Mouse (Mus musculus): ENCODE results near the gene Itgad. TPM values are rescaled to one million over a fixed set of nuclear protein-coding genes. Genes with fewer than 3 reads are reported as not detected.
A peak's percentile ranks its signal among the peaks of the same experiment; 100 is the strongest.

Itgad gene
- total RNA-seq, 1 experiment from 2014 or later, result not detected

GRCm38 (mm10) chr7:128180126-128180525 is 25.9 kb downstream of the Itgad start:
- DNase-seq, result no peak

- DNase-seq, result no peak
These were observed 26.4 kb downstream of the Itgad start for GRCm38 (mm10) chr7:128180546-128180945.

GRCm38 (mm10) chr7:128181691-128182090 is 27.5 kb downstream of the Itgad start:
- DNase-seq, result no peak

GRCm38 (mm10) chr7:128201607-128202006 is 47.4 kb downstream of the Itgad start:
- no peak for DNase-seq

GRCm38 (mm10) chr7:128203071-128203470 is 48.9 kb downstream of the Itgad start:
- DNase-seq, result no peak

GRCm38 (mm10) chr7:128204179-128204578 is 50.0 kb downstream of the Itgad start:
- no peak for DNase-seq

GRCm38 (mm10) chr7:128205695-128206094 is 51.5 kb downstream of the Itgad start:
- no peak for DNase-seq

GRCm38 (mm10) chr7:128206152-128206551 is 52.0 kb downstream of the Itgad start, which contains the start of gene Cox6a2:
TSS of gene Cox6a2 (minus strand) at chr7:128206387.
- DNase-seq, result no peak

GRCm38 (mm10) chr7:128208187-128208586 is 54.0 kb downstream of the Itgad start:
- peak; percentile 34 for DNase-seq

GRCm38 (mm10) chr7:128209826-128210225 is 55.6 kb downstream of the Itgad start:
- DNase-seq, result no peak

- no peak for DNase-seq
These were observed 65.8 kb downstream of the Itgad start for GRCm38 (mm10) chr7:128219952-128220351.

- DNase-seq, result no peak
These were observed 66.8 kb downstream of the Itgad start for GRCm38 (mm10) chr7:128220936-128221335.

- no peak for DNase-seq
These were observed 77.6 kb downstream of the Itgad start for GRCm38 (mm10) chr7:128231741-128232140.

- DNase-seq, result no peak
These were observed 80.6 kb downstream of the Itgad start for GRCm38 (mm10) chr7:128234796-128235195.

GRCm38 (mm10) chr7:128235481-128235880 is 81.3 kb downstream of the Itgad start:
- DNase-seq, result no peak

GRCm38 (mm10) chr7:128236426-128236825 is 82.2 kb downstream of the Itgad start:
- DNase-seq, result no peak

GRCm38 (mm10) chr7:128236856-128237592 is 82.8 kb downstream of the Itgad start, which contains the start of gene Armc5:
TSS of gene Armc5 (plus strand) at chr7:128237342.
- DNase-seq, result peak; percentile 86

GRCm38 (mm10) chr7:128237593-128237926 is 83.4 kb downstream of the Itgad start:
- no peak for DNase-seq

GRCm38 (mm10) chr7:128237927-128238778 is 84.0 kb downstream of the Itgad start, which contains the start of gene 9130023H24Rik:
TSS of gene 9130023H24Rik (minus strand) at chr7:128238031.
- DNase-seq, result peak; percentile 100

- no peak for DNase-seq
These were observed 84.8 kb downstream of the Itgad start for GRCm38 (mm10) chr7:128238991-128239390.

- DNase-seq, result no peak
These were observed 86.1 kb downstream of the Itgad start for GRCm38 (mm10) chr7:128240131-128240784.

GRCm38 (mm10) chr7:128242331-128242730 is 88.2 kb downstream of the Itgad start:
- no peak for DNase-seq

GRCm38 (mm10) chr7:128243921-128244320 is 89.7 kb downstream of the Itgad start:
- DNase-seq, result no peak

Data from adrenal gland, postnatal 25 days (tissue).